Mouse (Mus musculus): ENCODE measurements around the gene Zfp64. TPM values are rescaled to one million over a fixed set of nuclear protein-coding genes. Genes with fewer than 3 reads are reported as not detected.

Gene Zfp64
- polyA plus RNA-seq, 1 experiment from 2014 or later = 30.9 TPM

DNA sequence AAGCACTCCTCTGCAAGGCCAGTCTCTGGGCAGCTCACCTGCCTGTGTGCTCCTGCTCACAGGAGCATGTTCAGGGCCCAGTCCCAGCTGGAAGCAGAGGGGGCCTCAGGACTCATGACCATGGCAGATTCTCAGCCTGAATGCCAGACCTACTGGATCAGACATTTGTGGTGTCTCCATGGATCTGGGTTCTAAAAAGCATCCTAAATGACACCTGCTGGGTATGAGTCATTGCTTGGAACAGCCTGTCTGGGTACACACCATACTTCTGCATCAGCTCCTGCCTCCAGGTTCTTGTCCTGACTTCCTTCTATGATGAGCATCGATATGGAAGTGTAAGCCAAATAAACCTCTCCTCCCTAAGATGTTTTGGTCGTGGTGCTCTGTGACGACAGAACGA is 11.4 kb downstream of the Zfp64 start:
- no peak overlapping the region for H3K4me2 ChIP-seq
- H3K27ac ChIP-seq (replicated peaks) = no peak overlapping the region
- ATAC-seq (ENCODE audit: low FRiP score, low read depth) = no peak
- no peak overlapping the region for H3K4me3 ChIP-seq
- H3K27me3 ChIP-seq = no peaks in the 10 kb centered on the region
- H3K36me3 ChIP-seq = peaks cover 56% of the 10 kb centered on the region
- H3K9ac ChIP-seq = no peak overlapping the region
- no peaks in the 10 kb centered on the region for H3K9me3 ChIP-seq
- H3K4me1 ChIP-seq (replicated peaks) = no peaks in the 10 kb centered on the region
- 95% methylated on average over 4 of the region's 4 CpGs for WGBS

DNA sequence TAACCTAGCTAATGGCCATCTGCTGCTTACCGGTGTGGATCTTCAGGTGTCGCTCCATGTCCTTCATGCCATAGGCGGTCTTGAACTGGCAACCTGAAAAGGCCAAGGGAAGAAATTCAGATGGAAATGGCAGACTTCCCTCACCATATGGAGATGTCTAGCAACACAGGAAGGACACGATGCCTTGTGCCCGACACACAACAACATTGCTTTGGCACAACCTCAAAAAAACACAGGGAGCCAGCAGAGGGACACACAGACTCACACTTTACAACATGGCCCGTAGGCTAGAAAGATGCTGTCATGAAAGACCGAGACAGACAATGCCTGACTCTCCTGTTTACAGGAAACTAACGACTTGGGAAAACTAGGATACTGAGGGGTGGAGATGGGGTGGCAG is 15.4 kb downstream of the Zfp64 start:
- ATAC-seq (ENCODE audit: low FRiP score, low read depth) = no peak
- Histone ChIP-seq H3K27me3 (no peaks in the 10 kb centered on the region), H3K4me2 (no peak overlapping the region), H3K4me3 (no peak overlapping the region), H3K9me3 (no peaks in the 10 kb centered on the region), H3K27ac (replicated peaks) (peak overlapping the region; percentile 29; the same call in 1 of the 2 replicates), H3K9ac (no peak overlapping the region), H3K4me1 (replicated peaks) (no peaks in the 10 kb centered on the region), H3K36me3 (peaks cover 57% of the 10 kb centered on the region)
- WGBS = 89% methylated on average over 8 of the region's 8 CpGs

DNA sequence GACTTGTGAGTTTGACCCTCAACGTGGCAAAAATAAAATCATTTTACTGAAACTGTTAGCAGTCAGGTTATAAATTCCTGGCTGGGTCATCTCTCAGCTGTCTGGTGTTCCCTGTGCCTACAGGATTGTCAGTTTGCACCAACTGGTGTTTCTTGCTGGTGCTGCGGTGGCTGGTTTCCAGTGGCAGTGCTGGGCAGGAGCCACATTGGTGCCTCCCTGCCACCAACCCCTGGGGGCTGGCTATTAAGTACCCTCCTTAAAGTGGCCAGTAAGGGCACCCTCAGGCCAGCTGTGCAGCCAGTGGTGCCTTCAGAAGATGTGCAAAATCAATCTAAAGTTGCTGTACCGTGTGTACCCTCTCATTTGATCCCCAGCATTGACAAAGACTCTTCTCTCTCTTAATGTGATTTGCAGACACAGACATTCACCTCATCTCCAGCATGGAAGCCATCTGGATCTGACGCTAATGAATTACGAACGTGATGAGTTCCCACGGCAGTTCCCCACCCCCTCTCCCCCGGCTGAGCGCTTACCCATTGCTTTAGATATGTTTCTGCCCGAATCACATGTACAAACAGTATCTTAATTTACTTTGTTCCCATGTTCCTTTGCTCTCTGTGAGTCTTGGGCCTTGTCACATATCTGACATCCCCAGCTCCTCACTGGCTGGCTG is 16.0 kb downstream of the Zfp64 start:
- H3K27me3 ChIP-seq = no peaks in the 10 kb centered on the region
- no peak overlapping the region for H3K4me3 ChIP-seq
- H3K4me2 ChIP-seq = no peak overlapping the region
- no peak for ATAC-seq (ENCODE audit: low FRiP score, low read depth)
- no peaks in the 10 kb centered on the region for H3K4me1 ChIP-seq (replicated peaks)
- peaks cover 57% of the 10 kb centered on the region for H3K36me3 ChIP-seq
- no peaks in the 10 kb centered on the region for H3K9me3 ChIP-seq
- peak overlapping the region; percentile 70 for H3K27ac ChIP-seq (replicated peaks)
- H3K9ac ChIP-seq = no peak overlapping the region
- WGBS = 58% methylated on average over 10 of the region's 10 CpGs

DNA sequence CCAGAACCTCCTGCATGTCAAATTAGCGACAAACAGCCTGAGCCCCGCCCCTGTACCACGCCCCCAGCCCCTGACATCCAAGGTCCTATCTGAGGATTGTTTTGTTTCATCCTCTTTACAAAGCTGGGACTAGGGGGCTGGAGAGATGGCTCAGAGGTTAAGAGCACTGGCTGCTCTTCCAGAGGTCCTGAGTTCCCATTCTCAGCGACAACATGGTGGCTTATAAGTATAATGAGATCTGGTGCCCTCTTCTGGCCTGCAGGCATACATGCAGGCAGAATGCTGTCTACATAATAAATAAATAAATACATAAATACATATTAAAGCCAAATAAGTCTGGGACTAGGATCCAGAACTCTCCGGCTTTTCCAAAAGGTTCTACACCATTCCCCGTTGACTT is 18.5 kb downstream of the Zfp64 start:
- H3K27me3 ChIP-seq = no peaks in the 10 kb centered on the region
- 88% methylated on average over 6 of the region's 6 CpGs for WGBS
- peaks cover 54% of the 10 kb centered on the region for H3K36me3 ChIP-seq
- no peak overlapping the region for H3K9ac ChIP-seq
- H3K4me2 ChIP-seq = no peak overlapping the region
- no peak overlapping the region for H3K4me3 ChIP-seq
- no peak overlapping the region for H3K27ac ChIP-seq (replicated peaks)
- ATAC-seq (ENCODE audit: low FRiP score, low read depth) = no peak
- no peaks in the 10 kb centered on the region for H3K4me1 ChIP-seq (replicated peaks)
- H3K9me3 ChIP-seq = no peaks in the 10 kb centered on the region

DNA sequence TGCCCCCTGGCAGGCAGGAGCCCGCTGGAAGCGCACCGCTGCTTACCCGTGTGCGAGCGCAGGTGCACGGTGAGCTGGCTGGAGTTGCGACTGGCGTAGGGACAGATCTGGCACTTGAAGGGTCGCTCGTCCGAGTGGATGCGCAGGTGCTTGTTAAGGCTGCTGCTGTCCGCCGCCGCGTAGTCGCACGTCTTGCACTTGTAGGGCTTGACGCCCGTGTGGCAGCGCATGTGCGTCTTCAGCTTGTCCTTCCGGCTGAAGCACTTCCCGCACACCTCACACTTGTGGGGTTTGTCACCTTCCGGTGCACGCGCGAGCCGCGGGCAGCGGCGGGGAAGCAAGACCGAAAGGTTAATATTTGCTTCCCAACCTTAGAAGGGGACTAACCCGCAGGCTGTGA is 20.2 kb downstream of the Zfp64 start:
- H3K4me1 ChIP-seq (replicated peaks) = no peaks in the 10 kb centered on the region
- no peak overlapping the region for H3K9ac ChIP-seq
- H3K9me3 ChIP-seq = no peaks in the 10 kb centered on the region
- H3K27ac ChIP-seq (replicated peaks) = no peak overlapping the region
- 89% methylated on average over 35 of the region's 35 CpGs for WGBS
- H3K4me2 ChIP-seq = no peak overlapping the region
- peaks cover 45% of the 10 kb centered on the region for H3K36me3 ChIP-seq
- ATAC-seq (ENCODE audit: low FRiP score, low read depth) = no peak
- no peak overlapping the region for H3K4me3 ChIP-seq
- no peaks in the 10 kb centered on the region for H3K27me3 ChIP-seq

DNA sequence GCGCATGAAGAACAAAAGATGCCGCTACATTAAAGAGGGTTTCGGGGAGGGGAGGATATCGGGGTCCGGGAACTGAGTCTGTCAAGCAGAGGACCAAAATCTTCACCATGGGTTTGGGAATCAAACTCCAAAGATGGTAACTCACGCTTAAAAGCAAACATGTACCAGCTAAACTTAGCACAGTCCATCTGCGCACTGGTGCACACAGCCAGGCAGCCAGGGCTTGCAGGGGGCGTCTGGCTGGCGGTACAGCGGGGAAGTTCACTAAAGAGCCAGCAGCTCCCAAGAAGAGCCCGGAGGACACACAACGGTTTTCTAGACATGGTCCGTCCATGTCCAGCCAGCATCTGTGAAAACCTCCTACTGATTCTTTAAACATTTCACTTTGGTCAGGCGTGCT is 23.7 kb downstream of the Zfp64 start:
- no peaks in the 10 kb centered on the region for H3K4me1 ChIP-seq (replicated peaks)
- no peaks in the 10 kb centered on the region for H3K9me3 ChIP-seq
- H3K4me2 ChIP-seq = no peak overlapping the region
- no peak overlapping the region for H3K9ac ChIP-seq
- H3K36me3 ChIP-seq = peaks cover 26% of the 10 kb centered on the region
- no peak overlapping the region for H3K4me3 ChIP-seq
- H3K27me3 ChIP-seq = no peaks in the 10 kb centered on the region
- WGBS = 93% methylated on average over 14 of the region's 14 CpGs
- no peak for ATAC-seq (ENCODE audit: low FRiP score, low read depth)
- no peak overlapping the region for H3K27ac ChIP-seq (replicated peaks)

DNA sequence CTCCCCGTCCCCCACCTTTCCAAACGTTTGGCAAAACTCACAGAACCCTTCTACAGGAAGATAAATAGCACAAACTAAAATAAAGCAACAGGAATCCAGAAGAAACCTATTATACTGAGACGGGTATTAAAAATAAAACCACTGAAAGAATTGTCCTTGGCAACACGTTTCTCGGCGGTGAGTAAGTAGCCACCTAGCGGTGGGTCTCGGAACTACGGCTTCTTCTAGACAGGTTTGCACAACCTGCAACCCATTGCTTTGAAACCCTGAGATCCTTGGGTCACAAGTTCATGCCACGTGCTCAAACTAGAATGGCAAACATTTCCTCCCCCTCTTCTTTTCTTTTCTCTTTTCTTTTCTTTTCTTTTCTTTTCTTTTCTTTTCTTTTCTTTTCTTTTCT is 25.7 kb downstream of the Zfp64 start:
- Histone ChIP-seq H3K27me3 (no peaks in the 10 kb centered on the region), H3K4me2 (no peak overlapping the region), H3K4me3 (no peak overlapping the region), H3K36me3 (peaks cover 25% of the 10 kb centered on the region), H3K9me3 (no peaks in the 10 kb centered on the region), H3K4me1 (replicated peaks) (no peaks in the 10 kb centered on the region), H3K9ac (no peak overlapping the region), H3K27ac (replicated peaks) (no peak overlapping the region)
- no peak for ATAC-seq (ENCODE audit: low FRiP score, low read depth)
- 25% methylated on average over 10 of the region's 10 CpGs for WGBS

DNA sequence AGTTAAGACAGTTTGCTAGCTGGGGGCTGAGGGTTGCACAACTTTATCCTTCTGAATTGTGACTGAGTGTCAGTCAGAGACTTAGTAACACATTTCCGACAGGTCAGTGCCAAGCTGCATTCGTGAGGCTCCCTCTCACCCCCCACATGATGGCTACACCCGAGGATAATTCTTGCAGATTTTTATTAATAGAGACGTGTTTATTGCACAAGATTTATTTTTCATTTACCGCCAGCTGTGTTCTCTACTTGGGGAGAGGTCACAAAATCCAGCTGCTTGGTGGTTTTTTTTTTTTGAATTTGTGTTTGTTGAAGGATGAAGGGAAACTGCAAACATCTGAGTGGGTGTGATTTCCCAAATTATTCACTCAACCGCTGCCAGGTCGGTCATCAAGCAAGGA is 28.0 kb downstream of the Zfp64 start:
- Histone ChIP-seq H3K4me3 (no peak overlapping the region), H3K9ac (no peak overlapping the region), H3K36me3 (peaks cover 12% of the 10 kb centered on the region), H3K4me2 (no peak overlapping the region), H3K9me3 (no peaks in the 10 kb centered on the region), H3K4me1 (replicated peaks) (no peaks in the 10 kb centered on the region), H3K27me3 (no peaks in the 10 kb centered on the region), H3K27ac (replicated peaks) (no peak overlapping the region)
- ATAC-seq (ENCODE audit: low FRiP score, low read depth) = no peak
- 87% methylated on average over 7 of the region's 7 CpGs for WGBS

DNA sequence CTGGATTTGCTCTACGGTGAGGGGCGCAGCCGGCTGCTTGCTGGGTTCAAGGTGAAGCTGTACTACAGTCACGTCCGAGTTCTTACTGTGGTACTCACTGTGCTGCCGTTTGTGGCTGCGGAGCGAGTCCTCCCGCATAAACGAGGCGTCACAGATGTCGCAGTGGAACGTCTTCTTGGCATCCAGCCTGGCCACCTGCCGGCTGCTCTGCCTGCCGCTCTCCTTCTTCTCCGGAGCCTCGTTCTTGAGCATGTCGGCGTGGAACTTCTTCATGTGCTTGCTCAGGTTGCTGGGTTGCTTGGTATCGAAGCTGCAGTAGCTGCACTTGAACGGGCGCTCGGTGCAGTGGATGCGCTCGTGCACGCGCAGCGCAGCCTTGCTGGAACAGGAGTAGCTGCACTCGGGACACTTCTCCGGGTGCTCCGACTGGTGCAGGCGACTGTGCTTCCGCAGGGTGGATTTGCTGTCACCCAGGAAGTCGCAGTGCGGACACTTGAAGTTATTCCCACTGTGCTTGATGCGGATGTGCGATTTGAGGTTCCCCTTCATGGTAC is 29.1 kb downstream of the Zfp64 start:
- Histone ChIP-seq H3K4me1 (replicated peaks) (no peaks in the 10 kb centered on the region), H3K27ac (replicated peaks) (no peak overlapping the region), H3K27me3 (no peaks in the 10 kb centered on the region), H3K4me2 (no peak overlapping the region), H3K4me3 (no peak overlapping the region), H3K36me3 (peaks cover 12% of the 10 kb centered on the region), H3K9me3 (no peaks in the 10 kb centered on the region), H3K9ac (no peak overlapping the region)
- 82% methylated on average over 37 of the region's 37 CpGs for WGBS
- ATAC-seq (ENCODE audit: low FRiP score, low read depth) = no peak

DNA sequence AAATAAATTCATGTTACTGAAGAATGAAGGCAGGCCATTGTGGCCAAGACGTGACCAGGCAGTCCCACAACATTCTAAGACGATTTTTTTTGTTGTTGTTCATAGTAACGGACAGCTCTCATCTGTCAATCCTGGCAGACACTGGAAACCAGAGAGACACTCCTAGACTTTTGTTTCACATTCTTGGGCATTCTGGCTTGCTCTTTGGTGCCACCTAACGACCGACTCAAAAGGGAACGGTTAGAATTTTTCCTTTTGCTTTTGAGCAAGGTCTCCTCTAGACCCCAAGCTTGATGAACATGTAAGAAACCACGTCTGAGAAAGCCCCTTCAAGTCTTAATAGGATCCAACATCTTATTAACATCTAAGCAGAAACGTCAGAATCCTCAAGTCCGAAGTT is 31.7 kb downstream of the Zfp64 start:
- Histone ChIP-seq H3K4me3 (no peak overlapping the region), H3K36me3 (peaks cover 12% of the 10 kb centered on the region), H3K9me3 (no peaks in the 10 kb centered on the region), H3K9ac (no peak overlapping the region), H3K4me2 (no peak overlapping the region), H3K4me1 (replicated peaks) (no peaks in the 10 kb centered on the region), H3K27me3 (no peaks in the 10 kb centered on the region), H3K27ac (replicated peaks) (no peak overlapping the region)
- ATAC-seq (ENCODE audit: low FRiP score, low read depth) = no peak
- 9% methylated on average over 9 of the region's 9 CpGs for whole genome bisulfite sequencing

DNA sequence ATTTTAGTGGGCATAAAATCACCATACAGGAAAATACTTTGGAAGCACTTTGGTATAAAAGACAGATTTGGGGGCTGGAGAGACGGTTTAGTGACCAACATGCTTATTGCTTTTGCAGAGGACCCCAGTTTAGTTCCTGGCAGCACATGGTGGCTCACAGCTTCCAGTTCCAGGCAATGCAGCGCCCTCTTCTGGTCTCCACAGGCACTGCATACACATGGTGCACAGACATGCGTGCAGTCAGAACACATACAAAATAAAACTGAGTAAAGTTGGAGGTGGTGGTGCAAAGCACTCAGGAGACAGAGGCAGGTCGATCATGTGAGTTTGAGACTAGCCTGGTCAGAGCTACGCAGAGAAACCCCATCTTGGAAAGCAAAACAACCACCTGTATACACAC is 32.9 kb downstream of the Zfp64 start:
- no peak overlapping the region for H3K27ac ChIP-seq (replicated peaks)
- H3K36me3 ChIP-seq = peaks cover 12% of the 10 kb centered on the region
- H3K9me3 ChIP-seq = no peaks in the 10 kb centered on the region
- H3K9ac ChIP-seq = no peak overlapping the region
- no peaks in the 10 kb centered on the region for H3K27me3 ChIP-seq
- no peak for ATAC-seq (ENCODE audit: low FRiP score, low read depth)
- H3K4me1 ChIP-seq (replicated peaks) = no peaks in the 10 kb centered on the region
- no peak overlapping the region for H3K4me3 ChIP-seq
- no peak overlapping the region for H3K4me2 ChIP-seq
- whole genome bisulfite sequencing = 88% methylated on average over 5 of the region's 5 CpGs

DNA sequence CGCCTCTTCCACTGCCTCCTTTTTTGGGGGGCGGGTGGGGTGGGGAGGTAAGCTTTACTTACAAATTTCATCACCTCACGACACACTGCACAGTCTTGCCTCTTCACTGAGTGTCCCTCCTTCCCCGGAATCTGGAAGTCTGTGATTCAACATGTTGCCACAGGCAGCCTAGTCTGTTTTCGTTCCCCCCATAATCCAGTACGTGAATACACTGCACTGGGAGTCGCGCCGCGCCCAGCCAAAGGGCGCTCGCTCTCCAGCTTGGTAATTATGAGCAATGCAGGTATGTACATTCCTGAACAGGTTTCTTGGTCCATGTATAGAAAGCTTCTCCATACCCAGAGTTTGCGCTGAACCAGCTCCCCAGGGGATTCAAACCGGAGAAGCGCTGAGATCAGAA is 35.4 kb downstream of the Zfp64 start:
- no peaks in the 10 kb centered on the region for H3K36me3 ChIP-seq
- H3K4me2 ChIP-seq = no peak overlapping the region
- H3K9ac ChIP-seq = no peak overlapping the region
- H3K27ac ChIP-seq (replicated peaks) = no peak overlapping the region
- no peak for ATAC-seq (ENCODE audit: low FRiP score, low read depth)
- WGBS = 59% methylated on average over 15 of the region's 15 CpGs
- no peaks in the 10 kb centered on the region for H3K27me3 ChIP-seq
- H3K4me3 ChIP-seq = no peak overlapping the region
- no peaks in the 10 kb centered on the region for H3K9me3 ChIP-seq
- H3K4me1 ChIP-seq (replicated peaks) = no peaks in the 10 kb centered on the region

Data from hindbrain, embryonic 15.5 days (tissue).